Mouse (Mus musculus) liver, postnatal 0 days (tissue): Measurements from ENCODE around the gene Pkn3.

Experiments used
- CTCF ChIP-seq: sonication (generic); IDR thresholded peaks from 2 replicates; pipeline ENCODE4 v1.5.1; 2016; ENCODE audit warnings: antibody characterized with exemption, low read depth
- EP300 ChIP-seq: IDR thresholded peaks from 2 replicates; pipeline ENCODE4 v1.6.1; 2016; ENCODE audit warnings: antibody characterized with exemption, low read depth, mild to moderate bottlenecking

GRCm38 (mm10) chr2:30134378-30134711 is 56.9 kb downstream of the Pkn3 start:
- TF ChIP-seq EP300 (no peak), CTCF (no peak)
